Mouse (Mus musculus): Measurements from ENCODE around the gene Stat1. TPM values are rescaled to one million over a fixed set of nuclear protein-coding genes. Genes with fewer than 3 reads are reported as not detected.

Gene Stat1
- polyA plus RNA-seq, 1 experiment = 48.7 TPM

- DNase-seq (ENCODE audit: low spot score) = no peak
These were observed 12.6 kb downstream of the Stat1 start for GRCm38 (mm10) chr1:52131787-52132377.

- DNase-seq (ENCODE audit: low spot score) = no peak
These were observed 14.0 kb downstream of the Stat1 start for GRCm38 (mm10) chr1:52133254-52133653.

GRCm38 (mm10) chr1:52137292-52137691, 18.1 kb downstream of the Stat1 start:
- no peak for DNase-seq (ENCODE audit: low spot score)

GRCm38 (mm10) chr1:52140534-52140933, 21.3 kb downstream of the Stat1 start:
- no peak for DNase-seq (ENCODE audit: low spot score)

GRCm38 (mm10) chr1:52141482-52141881, 22.2 kb downstream of the Stat1 start:
- DNase-seq (ENCODE audit: low spot score) = no peak

- no peak for DNase-seq (ENCODE audit: low spot score)
These were observed 22.9 kb downstream of the Stat1 start for GRCm38 (mm10) chr1:52142117-52142516.

- no peak for DNase-seq (ENCODE audit: low spot score)
These were observed 24.0 kb downstream of the Stat1 start for GRCm38 (mm10) chr1:52143191-52143590.

GRCm38 (mm10) chr1:52143596-52144156, 24.4 kb downstream of the Stat1 start:
- DNase-seq (ENCODE audit: low spot score) = no peak

GRCm38 (mm10) chr1:52144907-52145306, 25.7 kb downstream of the Stat1 start:
- no peak for DNase-seq (ENCODE audit: low spot score)

GRCm38 (mm10) chr1:52146214-52146970, 27.2 kb downstream of the Stat1 start:
- no peak for DNase-seq (ENCODE audit: low spot score)

GRCm38 (mm10) chr1:52147431-52147830, 28.2 kb downstream of the Stat1 start:
- DNase-seq (ENCODE audit: low spot score) = no peak

- no peak for DNase-seq (ENCODE audit: low spot score)
These were observed 28.9 kb downstream of the Stat1 start for GRCm38 (mm10) chr1:52148178-52148577.

- DNase-seq (ENCODE audit: low spot score) = no peak
These were observed 29.5 kb downstream of the Stat1 start for GRCm38 (mm10) chr1:52148696-52149095.

- no peak for DNase-seq (ENCODE audit: low spot score)
These were observed 30.7 kb downstream of the Stat1 start for GRCm38 (mm10) chr1:52149934-52150346.

GRCm38 (mm10) chr1:52150676-52151075, 31.4 kb downstream of the Stat1 start:
- no peak for DNase-seq (ENCODE audit: low spot score)

GRCm38 (mm10) chr1:52151166-52151565, 31.9 kb downstream of the Stat1 start:
- no peak for DNase-seq (ENCODE audit: low spot score)

- DNase-seq (ENCODE audit: low spot score) = no peak
These were observed 33.1 kb downstream of the Stat1 start for GRCm38 (mm10) chr1:52152369-52152768.

- no peak for DNase-seq (ENCODE audit: low spot score)
These were observed 33.7 kb downstream of the Stat1 start for GRCm38 (mm10) chr1:52152936-52153335.

- DNase-seq (ENCODE audit: low spot score) = no peak
These were observed 35.6 kb downstream of the Stat1 start for GRCm38 (mm10) chr1:52154890-52155289.

GRCm38 (mm10) chr1:52156351-52156750, 37.1 kb downstream of the Stat1 start:
- no peak for DNase-seq (ENCODE audit: low spot score)

GRCm38 (mm10) chr1:52158040-52158439, 38.8 kb downstream of the Stat1 start:
- DNase-seq (ENCODE audit: low spot score) = no peak

- DNase-seq (ENCODE audit: low spot score) = no peak
These were observed 39.5 kb downstream of the Stat1 start for GRCm38 (mm10) chr1:52158490-52159381.
